Mouse (Mus musculus): Measurements from ENCODE around the gene Immp2l.

Immp2l gene

GRCm38 (mm10) chr12:41023511-41024421 lies at the start of gene Immp2l:
Gene Immp2l (plus strand): TSS chr12:41024090.
- in situ Hi-C loops (cut with MboI, MseI) = loop anchor here in 1 of 2 experiments (10.0 kb wide), 2 partner anchors 461 to 579 kb away; partner anchors contain the start of genes Dock4, Lrrn3 and Zfp277

DNA sequence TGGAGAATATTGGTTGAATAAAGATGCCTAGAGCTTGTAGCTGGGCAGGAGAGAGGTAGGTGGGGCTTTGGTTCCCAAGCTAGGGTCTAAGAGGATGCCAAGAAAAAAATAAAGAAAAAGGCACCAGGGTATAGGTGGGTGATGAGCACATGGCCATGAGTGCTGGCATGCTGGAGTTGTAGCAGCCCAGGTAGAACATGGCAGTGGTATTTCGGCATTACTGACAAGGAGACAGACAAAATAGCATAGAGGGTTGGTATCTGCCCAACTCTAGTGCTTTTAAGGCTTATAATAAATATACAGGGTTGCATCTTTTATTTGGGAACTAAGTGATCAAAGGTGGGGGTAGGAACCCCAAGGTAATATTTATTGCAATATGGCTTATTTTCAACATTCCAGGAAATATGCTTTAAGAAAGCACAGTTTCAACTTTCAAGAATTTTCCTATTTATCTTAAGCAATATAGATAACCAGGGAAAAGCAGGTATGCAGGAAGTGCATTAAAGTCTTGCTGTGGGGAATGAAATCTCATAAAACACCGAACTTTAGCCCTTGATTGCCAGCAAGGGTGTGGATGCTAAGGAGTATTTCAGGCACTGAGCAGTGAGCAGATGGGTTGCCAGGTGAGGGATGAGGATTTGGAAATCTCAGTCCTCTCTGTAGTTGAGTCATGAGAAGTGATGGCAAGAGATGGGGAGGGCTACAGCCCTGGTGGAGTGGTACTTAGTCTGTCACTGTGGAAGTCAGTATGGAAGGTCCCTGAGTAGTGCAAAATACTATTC lies 45.0 kb upstream of the Immp2l start:
- in situ Hi-C loops (cut with MboI, MseI) = no loop called here

DNA sequence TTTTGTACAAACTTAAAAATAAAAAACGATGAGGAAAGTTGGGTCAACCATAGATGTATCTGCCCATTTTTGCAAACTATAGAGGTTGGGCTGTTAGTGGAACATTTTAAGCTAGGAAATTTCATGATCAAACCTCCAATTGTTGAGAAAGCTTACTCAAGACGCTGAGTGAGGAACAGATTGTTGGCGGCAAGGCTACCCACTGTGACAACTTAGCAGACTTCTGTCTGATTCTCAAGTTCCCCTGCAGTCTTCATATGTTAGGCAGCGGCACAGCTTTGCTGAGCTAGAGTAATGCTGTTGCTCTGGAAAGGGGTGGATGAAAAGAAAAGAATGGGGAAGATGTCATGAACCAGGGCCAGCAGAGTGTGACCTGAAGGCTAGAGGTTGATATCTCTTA lies 44.2 kb upstream of the Immp2l start:
- in situ Hi-C loops (cut with MboI, MseI) = no loop called here

DNA sequence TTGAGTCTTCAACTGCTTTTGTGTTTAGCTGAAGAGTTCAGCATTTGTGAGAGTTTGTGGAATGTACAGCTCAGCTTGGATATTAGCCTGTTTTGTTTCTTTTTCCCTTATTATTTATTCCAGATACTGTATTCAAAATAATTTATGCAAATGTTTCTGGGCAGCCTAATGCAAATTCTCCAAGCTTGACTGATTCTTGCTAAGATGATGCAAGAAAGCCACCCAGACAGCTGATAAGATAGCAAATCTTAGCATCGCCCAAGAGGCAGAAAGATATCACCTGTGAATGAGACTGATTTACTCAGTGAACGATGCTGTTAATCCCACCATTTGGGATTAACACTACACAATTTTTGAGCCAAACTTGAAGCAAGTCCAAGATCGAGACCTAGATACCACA lies 43.7 kb upstream of the Immp2l start:
- in situ Hi-C loops (cut with MboI, MseI) = no loop called here

DNA sequence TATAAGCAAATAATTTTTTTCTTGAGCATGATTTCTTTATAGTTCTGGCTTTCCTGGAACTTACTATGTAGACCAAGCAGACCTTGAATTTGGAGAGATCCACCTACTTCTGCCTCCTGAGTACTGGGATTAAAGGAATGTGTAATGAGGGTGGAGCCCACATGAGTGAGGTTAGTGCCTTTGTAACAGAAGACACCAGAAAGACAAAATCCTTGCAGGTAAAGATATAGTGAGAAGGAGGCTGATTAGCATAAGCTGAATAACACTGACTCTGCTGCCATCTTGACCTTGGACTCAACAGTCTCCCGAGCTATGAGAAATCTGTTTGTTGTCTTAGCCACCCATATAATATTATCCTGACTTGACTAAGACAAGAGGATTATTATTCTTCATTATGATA lies 40.9 kb upstream of the Immp2l start:
- in situ Hi-C loops (cut with MboI, MseI) = no loop called here

- in situ Hi-C loops (cut with MboI, MseI) = no loop called here
Measured at GRCm38 (mm10) chr12:40984735-40985134, 39.2 kb upstream of the Immp2l start.

GRCm38 (mm10) chr12:40985791-40986190 lies 38.1 kb upstream of the Immp2l start:
- in situ Hi-C loops (cut with MboI, MseI) = no loop called here

DNA sequence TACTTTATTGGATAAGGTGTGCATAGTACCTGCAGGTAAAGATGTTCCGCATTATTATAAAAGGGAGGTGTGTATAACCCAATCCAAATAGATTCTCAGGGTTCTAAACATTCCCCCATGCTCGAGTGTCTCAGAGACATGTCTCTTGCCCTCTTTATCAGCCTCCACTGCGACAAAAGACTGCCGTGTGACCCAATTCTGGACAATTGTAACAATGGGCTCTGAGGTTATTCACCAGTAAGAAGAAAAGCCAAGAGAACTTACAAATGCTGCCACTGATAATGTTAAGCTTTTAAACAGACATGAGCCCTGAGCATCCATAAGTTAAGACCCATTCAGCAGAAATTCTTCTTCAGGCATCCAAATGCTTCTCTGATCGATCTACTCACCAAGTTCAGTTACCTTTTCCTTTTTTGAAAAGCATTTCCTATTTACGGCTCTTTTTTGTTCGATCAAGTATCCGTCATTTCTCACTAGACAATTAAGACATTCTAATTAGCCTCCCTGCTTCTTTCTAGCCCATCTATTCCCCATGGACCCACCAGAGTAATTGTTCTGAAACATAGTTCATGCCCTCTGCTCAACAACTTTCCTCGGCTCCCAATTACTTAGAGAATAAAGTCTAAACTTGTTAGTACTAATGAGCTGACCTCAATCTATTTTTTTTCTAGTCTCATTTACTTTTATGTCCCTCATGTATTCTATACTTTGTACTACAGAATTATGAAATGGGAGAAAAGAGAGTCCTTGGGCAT lies 35.4 kb upstream of the Immp2l start:
- in situ Hi-C loops (cut with MboI, MseI) = no loop called here

DNA sequence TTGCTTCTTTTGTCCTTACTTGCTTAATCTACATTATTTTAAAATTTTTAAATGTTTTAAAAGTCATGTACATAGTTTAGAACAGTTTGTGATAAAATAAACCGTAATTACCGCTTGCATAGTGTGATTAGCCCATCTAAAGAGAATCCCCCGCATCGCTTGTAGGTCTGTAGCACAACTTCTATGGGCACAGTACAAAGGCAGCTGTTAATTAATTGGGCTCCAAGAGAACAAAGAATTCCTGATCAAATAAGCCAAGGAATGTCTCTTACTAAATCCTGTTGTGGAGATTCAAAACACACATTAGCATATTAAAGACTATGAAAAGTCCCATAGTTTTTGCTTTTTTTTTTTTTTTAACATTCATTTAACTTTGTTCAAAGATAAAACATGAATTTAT lies 32.2 kb upstream of the Immp2l start:
- in situ Hi-C loops (cut with MboI, MseI) = loop anchor here in 1 of 2 experiments (5.0 kb wide), 1 partner anchor 1201 kb away; no protein-coding TSS in a partner anchor

- in situ Hi-C loops (cut with MboI, MseI) = loop anchor here in 1 of 2 experiments (5.0 kb wide), 1 partner anchor 1200 kb away; no protein-coding TSS in a partner anchor
Measured at GRCm38 (mm10) chr12:40992237-40992636, 31.7 kb upstream of the Immp2l start.

DNA sequence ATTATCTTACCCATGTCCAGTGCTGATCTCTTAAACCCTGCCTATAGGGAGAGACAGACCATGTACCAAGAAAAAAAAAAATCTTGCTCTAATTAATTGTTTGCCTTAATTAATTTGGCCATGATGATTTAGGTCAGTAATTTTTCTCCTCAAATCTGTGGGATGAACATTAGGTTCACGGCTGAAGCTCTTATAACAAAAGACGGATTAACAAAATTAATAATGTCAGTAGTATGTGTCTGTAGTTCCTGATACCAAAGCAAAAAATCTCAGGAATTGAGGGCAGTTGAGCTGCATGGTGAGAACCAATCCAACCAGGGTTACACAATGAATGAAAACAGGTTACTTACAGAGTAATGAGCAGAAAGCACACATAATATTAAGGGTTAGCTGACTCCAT lies 29.0 kb upstream of the Immp2l start:
- in situ Hi-C loops (cut with MboI, MseI) = loop anchor here in 1 of 2 experiments (5.0 kb wide), 1 partner anchor 1197 kb away; no protein-coding TSS in a partner anchor

DNA sequence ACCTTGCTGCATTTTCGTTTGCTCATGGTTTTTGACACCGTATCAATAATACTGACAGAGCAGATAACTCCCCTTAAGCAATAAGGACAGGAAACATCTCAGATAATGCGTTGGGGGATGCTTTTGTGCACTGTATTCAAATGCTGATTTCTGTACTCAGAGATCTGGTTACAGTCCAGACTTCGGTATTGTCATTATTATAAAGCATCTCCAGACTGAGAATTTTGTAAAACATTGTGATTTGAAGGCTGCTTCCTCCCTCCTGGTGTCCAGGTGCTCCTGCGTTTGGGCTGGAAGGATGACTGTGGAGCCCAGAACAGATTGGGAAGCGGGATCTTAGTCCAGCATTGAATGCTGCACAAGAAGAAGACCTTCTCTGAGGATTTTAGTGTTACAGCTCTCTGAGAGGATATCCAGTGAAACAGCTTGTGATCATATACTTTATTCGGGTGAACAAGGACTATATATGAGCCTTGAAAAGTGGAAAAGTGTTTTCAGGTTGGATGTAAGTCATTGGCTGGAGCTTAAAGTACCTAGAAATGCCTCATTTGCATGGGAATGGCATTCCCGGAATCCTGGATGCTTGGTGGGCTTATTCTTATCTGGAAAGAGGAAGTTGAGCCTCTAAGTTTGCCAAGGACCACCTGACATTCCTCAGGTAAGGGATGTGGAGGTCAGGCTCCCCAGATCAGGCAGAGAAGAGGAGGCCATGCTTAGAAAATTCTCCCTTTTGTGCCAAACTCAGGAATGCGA lies 28.1 kb upstream of the Immp2l start:
- in situ Hi-C loops (cut with MboI, MseI) = no loop called here

GRCm38 (mm10) chr12:41022516-41022915 lies 1.4 kb upstream of the Immp2l start:
- in situ Hi-C loops (cut with MboI, MseI) = loop anchor here in 1 of 2 experiments (10.0 kb wide), 2 partner anchors 462 to 578 kb away; partner anchors contain the start of genes Dock4, Lrrn3 and Zfp277

DNA sequence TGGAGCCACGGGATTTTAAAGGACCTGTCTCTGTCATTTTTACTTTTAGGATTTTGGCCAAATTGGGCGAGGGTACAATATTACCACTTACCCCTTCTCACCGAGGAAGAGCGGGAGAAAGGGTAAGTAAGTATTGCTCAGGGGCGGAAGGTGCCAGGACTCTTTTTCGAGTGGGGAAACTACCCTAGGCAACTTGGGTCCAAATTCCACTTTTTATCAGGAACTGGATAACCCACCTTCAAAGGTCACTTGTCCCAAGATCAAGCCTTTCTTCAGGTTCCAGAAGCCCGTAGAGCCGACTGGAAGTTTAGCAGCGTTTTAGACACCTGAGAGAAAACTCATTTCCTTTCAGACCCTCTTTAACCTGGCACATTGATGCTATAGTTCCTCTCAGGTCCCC lies 622 bp downstream of the Immp2l start:
- in situ Hi-C loops (cut with MboI, MseI) = loop anchor here in 1 of 2 experiments (10.0 kb wide), 2 partner anchors 460 to 580 kb away; partner anchors contain the start of genes Dock4, Lrrn3 and Zfp277

DNA sequence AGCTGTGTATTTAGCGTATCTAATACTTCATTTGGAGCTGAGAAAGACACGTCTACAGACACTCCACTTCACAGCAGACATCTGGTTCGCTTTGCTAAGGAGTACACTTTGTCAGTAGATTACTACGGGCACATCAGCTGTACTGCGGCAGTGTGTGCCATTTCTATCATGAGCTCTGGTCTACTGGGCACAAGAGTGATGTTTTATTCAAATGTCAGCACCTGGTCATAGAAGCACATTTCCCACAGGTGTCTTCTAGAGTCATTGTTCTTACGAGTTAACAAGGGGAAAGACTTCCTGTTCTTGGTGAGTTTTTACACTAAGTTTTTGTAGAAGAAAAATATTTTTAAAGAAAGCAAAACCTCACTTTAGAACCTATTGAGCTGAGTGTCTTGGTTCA lies 3.6 kb downstream of the Immp2l start:
- in situ Hi-C loops (cut with MboI, MseI) = loop anchor here in 1 of 2 experiments (5.0 to 10.0 kb wide), 3 partner anchors 457 to 780 kb away; partner anchors contain the start of genes Dock4, Ifrd1, Lrrn3 and Zfp277

DNA sequence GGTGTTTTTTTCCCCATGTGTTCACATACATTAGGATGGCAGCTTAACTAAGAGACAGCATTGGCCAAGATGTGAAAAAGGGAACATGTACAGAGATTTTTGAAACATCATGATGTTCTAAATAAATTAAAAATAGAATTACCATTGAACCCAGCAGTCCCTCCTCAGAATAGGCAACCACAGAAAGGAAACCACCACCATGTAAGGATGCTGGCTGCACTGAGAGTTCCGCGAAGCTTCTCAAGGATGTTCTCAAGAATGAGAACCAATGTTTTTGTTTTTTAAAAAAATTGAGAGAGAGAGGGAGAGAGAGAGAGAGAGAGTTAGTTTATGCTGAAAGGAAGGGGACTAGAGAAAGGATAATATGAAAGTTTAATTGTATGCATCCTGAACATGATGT lies 7.2 kb downstream of the Immp2l start:
- in situ Hi-C loops (cut with MboI, MseI) = no loop called here

DNA sequence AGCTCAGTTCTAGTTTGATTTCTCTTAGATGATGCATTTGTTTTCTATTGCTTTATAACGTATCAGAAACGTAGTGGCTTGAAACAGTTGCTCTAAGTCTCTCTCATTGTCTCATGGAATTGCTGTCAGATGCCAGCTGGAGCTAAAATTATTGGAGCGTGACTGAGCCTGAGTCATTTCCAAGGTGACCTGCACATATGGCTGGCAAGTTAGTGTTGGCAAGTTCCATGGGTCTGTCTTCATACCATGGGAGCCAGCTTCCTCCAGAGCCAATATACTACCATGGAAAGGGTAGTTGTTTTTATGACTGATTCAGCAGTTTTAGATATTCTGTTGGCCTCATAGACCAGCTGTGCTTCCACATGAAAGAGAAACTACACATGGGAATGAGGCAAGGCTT lies 9.3 kb downstream of the Immp2l start:
- in situ Hi-C loops (cut with MboI, MseI) = no loop called here

DNA sequence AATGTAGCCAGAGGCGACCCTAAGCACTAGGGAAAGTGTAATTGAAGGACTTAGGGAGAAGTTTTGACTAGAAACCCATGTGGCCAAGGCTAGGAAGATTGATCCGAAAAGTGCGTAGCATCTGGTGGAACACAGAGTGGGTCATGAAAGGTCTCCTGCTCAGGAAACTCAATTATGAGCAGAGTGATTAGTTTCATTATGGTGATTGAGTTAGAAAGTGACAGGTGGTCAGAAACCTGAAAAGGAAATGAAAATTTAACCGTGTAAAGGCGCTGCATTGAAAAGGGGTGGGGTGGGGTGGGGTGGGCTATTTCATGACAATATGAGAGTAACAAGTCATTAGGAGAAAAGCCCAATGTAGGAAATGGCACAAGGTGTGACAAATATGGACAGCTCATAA lies 15.9 kb downstream of the Immp2l start:
- in situ Hi-C loops (cut with MboI, MseI) = no loop called here

GRCm38 (mm10) chr12:41041737-41042136 lies 17.8 kb downstream of the Immp2l start:
- in situ Hi-C loops (cut with MboI, MseI) = no loop called here

DNA sequence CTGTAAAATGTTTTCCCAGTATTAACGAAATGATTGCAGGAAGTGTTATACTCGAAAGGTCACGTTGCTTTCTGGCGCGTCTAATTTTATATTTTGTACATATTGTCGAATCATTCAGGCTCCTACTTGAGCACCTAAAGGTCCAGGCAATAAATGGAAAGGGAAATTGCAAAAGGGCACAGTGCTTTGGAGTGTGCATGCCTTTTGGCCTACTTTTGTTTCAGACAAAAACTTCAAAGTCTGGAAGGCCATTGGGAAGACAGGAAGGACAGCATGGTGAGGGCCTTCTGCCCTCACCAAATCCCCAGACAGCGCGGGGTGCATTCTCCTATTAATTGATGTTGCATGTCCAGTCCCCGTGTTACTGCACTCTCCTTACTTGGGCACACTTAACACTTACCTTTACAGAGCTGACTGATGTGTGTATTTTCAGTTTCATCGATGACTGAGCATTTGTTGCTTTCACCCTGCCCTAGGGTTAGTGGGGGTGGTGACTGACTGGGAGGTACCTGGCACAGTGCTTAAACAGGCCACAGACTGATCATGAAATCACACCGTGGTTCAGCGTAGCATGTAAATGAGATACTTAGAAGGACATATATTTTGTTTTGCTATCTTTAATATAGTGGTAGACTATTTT lies 20.7 kb downstream of the Immp2l start:
- in situ Hi-C loops (cut with MboI, MseI) = no loop called here

All from T-helper 17 cell (primary cell).